In the genomic region with DNA sequence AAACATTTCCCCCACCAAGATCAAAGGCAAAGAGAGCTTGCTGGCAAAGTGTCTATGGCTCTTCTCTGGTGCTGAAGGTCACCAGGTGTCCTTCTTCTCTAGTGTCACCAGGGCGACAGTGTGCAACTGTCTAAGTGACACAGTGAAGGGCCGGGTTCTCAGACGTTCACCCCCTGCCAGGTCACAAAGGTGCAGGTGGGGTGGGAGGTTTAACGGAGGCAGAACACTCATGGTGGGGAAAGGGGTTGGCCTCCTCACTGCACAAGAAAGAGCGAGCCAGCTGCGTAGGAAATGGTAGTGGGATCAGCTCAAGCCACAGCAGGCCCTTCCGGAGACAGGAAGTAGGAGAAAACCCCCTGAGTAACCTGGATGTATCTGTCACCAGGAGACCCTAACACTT, we compare ENCODE assay signal across 10 mouse cellular contexts.
DNase-seq lines count a peak whose midpoint lies in the region; ATAC-seq and TF ChIP-seq lines count a peak whose summit lies in the region.
"Had no signal": no experiment of that assay in that cellular context is flagged by ENCODE, and none has a peak within 500 bp of the region (broad histone marks: within the 10 kb centered on the region; RNA-seq: fewer than 3 reads in every experiment).

No protein-coding gene starts in this region.

- no peak overlapping the region for H3K4me3 ChIP-seq in forebrain, embryonic 11.5 days (ENCODE audit: low read depth, low read length)
- no peak overlapping the region for H3K4me3 ChIP-seq in forebrain, embryonic 16.5 days (replicated peaks; ENCODE audit: low read length)
- no peak overlapping the region for H3K4me3 ChIP-seq in kidney, postnatal 0 days (replicated peaks; ENCODE audit: low read depth, low read length)
- H3K4me3 ChIP-seq in forebrain, embryonic 13.5 days: no peak overlapping the region
- no peak overlapping the region for H3K4me3 ChIP-seq in thymus, adult 2 months (ENCODE audit: control insufficient read depth, insufficient read depth, low read length)

- no peak for TF ChIP-seq POLR2A in thymus, adult 2 months (IDR thresholded peaks at IDR 0.05; ENCODE audit: control insufficient read depth, extremely low read depth, insufficient read depth, low read length, poor library complexity)

- TF ChIP-seq CTCF in kidney, postnatal 0 days (IDR thresholded peaks at IDR 0.05; ENCODE audit: low read depth): no peak
- no peak for TF ChIP-seq CTCF in thymus, adult 2 months (IDR thresholded peaks at IDR 0.05; ENCODE audit: borderline replicate concordance, control insufficient read depth, extremely low read depth, insufficient read depth, low read length, poor library complexity)

- H3K27ac ChIP-seq in forebrain, embryonic 11.5 days (ENCODE audit: low read depth, low read length): peak overlapping the region; percentile 32
- no peak overlapping the region for H3K27ac ChIP-seq in forebrain, embryonic 16.5 days (ENCODE audit: low read length)
- H3K27ac ChIP-seq in kidney, postnatal 0 days: peak overlapping the region; percentile 67
- peak overlapping the region; percentile 98; the same call in 1 of the 2 replicates for H3K27ac ChIP-seq in forebrain, embryonic 13.5 days
- H3K27ac ChIP-seq in thymus, adult 2 months (ENCODE audit: control insufficient read depth, insufficient read depth, low read length): peak overlapping the region; percentile 69
- H3K27ac ChIP-seq: macrophage had no signal

- no peak for ATAC-seq in forebrain, embryonic 11.5 days (replicated peaks; ENCODE audit: low FRiP score)
- ATAC-seq in forebrain, embryonic 16.5 days: no peak
- ATAC-seq in kidney, postnatal 0 days (replicated peaks; ENCODE audit: low FRiP score, low read depth): no peak
- no peak for ATAC-seq in forebrain, embryonic 13.5 days

- no peaks in the 10 kb centered on the region for H3K36me3 ChIP-seq in forebrain, embryonic 11.5 days (ENCODE audit: control insufficient read depth, insufficient read depth, low read length)
- H3K36me3 ChIP-seq in forebrain, embryonic 16.5 days (ENCODE audit: control insufficient read depth, insufficient read depth): no peaks in the 10 kb centered on the region
- no peaks in the 10 kb centered on the region for H3K36me3 ChIP-seq in kidney, postnatal 0 days (ENCODE audit: insufficient read depth, low read length)
- no peaks in the 10 kb centered on the region for H3K36me3 ChIP-seq in forebrain, embryonic 13.5 days (ENCODE audit: poor library complexity, severe bottlenecking)
- no peaks in the 10 kb centered on the region for H3K36me3 ChIP-seq in thymus, adult 2 months (ENCODE audit: control insufficient read depth, insufficient read depth, low read length)

- DNase-seq in forebrain, embryonic 11.5 days (ENCODE audit: low spot score): peak; percentile 51
- no peak for DNase-seq in kidney, postnatal 0 days (ENCODE audit: low spot score)
- no peak for DNase-seq in kidney, postnatal 4 days
- DNase-seq in thymus, adult 2 months: peak; percentile 73
- DNase-seq in layer of hippocampus, postnatal 25 days (ENCODE audit: extremely low spot score in 1 of 2, low spot score in 1 of 2): no peak
- DNase-seq in urinary bladder, adult 2 months (ENCODE audit: low spot score): no peak
- DNase-seq: spleen, adult 18-20 months had no signal

- H3K9ac ChIP-seq in forebrain, embryonic 11.5 days (ENCODE audit: low read length): no peak overlapping the region
- H3K9ac ChIP-seq in forebrain, embryonic 16.5 days (replicated peaks; ENCODE audit: low read depth, low read length): no peak overlapping the region
- H3K9ac ChIP-seq in kidney, postnatal 0 days (ENCODE audit: low read depth, low read length): no peak overlapping the region
- no peak overlapping the region for H3K9ac ChIP-seq in forebrain, embryonic 13.5 days

- WGBS in forebrain, embryonic 11.5 days: 72% methylated on average over 7 of the region's 7 CpGs
- 62% methylated on average over 7 of the region's 7 CpGs for WGBS in forebrain, embryonic 16.5 days
- 33% methylated on average over 7 of the region's 7 CpGs for WGBS in kidney, postnatal 0 days
- WGBS in forebrain, embryonic 13.5 days: 68% methylated on average over 7 of the region's 7 CpGs
- 3% methylated on average over 7 of the region's 7 CpGs for WGBS in thymus, adult 2 months

- H3K9me3 ChIP-seq in forebrain, embryonic 11.5 days (ENCODE audit: control insufficient read depth, low read length): no peaks in the 10 kb centered on the region
- no peaks in the 10 kb centered on the region for H3K9me3 ChIP-seq in forebrain, embryonic 16.5 days (ENCODE audit: control insufficient read depth, low read length)
- H3K9me3 ChIP-seq in kidney, postnatal 0 days (replicated peaks; ENCODE audit: low read length): no peaks in the 10 kb centered on the region
- H3K9me3 ChIP-seq in forebrain, embryonic 13.5 days (replicated peaks): no peaks in the 10 kb centered on the region

- no peaks in the 10 kb centered on the region for H3K27me3 ChIP-seq in forebrain, embryonic 11.5 days (ENCODE audit: control insufficient read depth, insufficient read depth, low read length)
- no peaks in the 10 kb centered on the region for H3K27me3 ChIP-seq in forebrain, embryonic 16.5 days (replicated peaks; ENCODE audit: control insufficient read depth, insufficient read depth, low read length)
- H3K27me3 ChIP-seq in kidney, postnatal 0 days (ENCODE audit: insufficient read depth, low read length): no peaks in the 10 kb centered on the region
- no peaks in the 10 kb centered on the region for H3K27me3 ChIP-seq in forebrain, embryonic 13.5 days
- no peaks in the 10 kb centered on the region for H3K27me3 ChIP-seq in thymus, adult 2 months (ENCODE audit: control insufficient read depth, insufficient read depth, low read length)

- peaks cover 54% of the 10 kb centered on the region for H3K4me1 ChIP-seq in forebrain, embryonic 11.5 days (replicated peaks; ENCODE audit: control insufficient read depth, insufficient read depth, low read length)
- peaks cover 60% of the 10 kb centered on the region for H3K4me1 ChIP-seq in forebrain, embryonic 16.5 days (replicated peaks; ENCODE audit: control insufficient read depth, insufficient read depth, low read length)
- H3K4me1 ChIP-seq in kidney, postnatal 0 days (replicated peaks; ENCODE audit: insufficient read depth, low read length): peaks cover 57% of the 10 kb centered on the region
- peaks cover 94% of the 10 kb centered on the region for H3K4me1 ChIP-seq in forebrain, embryonic 13.5 days
- peaks cover 69% of the 10 kb centered on the region for H3K4me1 ChIP-seq in thymus, adult 2 months (replicated peaks; ENCODE audit: control insufficient read depth, insufficient read depth, low read length)

- no peak overlapping the region for H3K4me2 ChIP-seq in forebrain, embryonic 11.5 days (ENCODE audit: low read depth, low read length, severe bottlenecking)
- H3K4me2 ChIP-seq in forebrain, embryonic 16.5 days (ENCODE audit: low read length): no peak overlapping the region
- H3K4me2 ChIP-seq in kidney, postnatal 0 days (ENCODE audit: low read length): no peak overlapping the region
- H3K4me2 ChIP-seq in forebrain, embryonic 13.5 days: no peak overlapping the region

Comparison
In these comparisons a context has a peak if more than half of its experiments do, and no peak if none do; other contexts are left out.
1. DNase-seq: peak in forebrain, embryonic 11.5 days (single experiment) and thymus, adult 2 months (single experiment); none in kidney, postnatal 0 days (single experiment), kidney, postnatal 4 days (0 of 2), layer of hippocampus, postnatal 25 days (0 of 2) and urinary bladder, adult 2 months (single experiment).